ENCODE assay signal across 26 mouse cellular contexts in genomic region chrX:155201799-155202198, GRCm38 (mm10).
"Had no signal": no experiment of that assay in that cellular context is flagged by ENCODE, and none has a peak within 500 bp of the region (broad histone marks: within the 10 kb centered on the region; RNA-seq: fewer than 3 reads in every experiment).

No protein-coding gene starts in this region.

- H3K27ac ChIP-seq: gastrocnemius, adult 2 months; heart, adult 2 months; heart, embryonic 13.5 days; heart, embryonic 15.5 days; hindbrain, embryonic 13.5 days; hindbrain, embryonic 15.5 days; hindbrain, postnatal 0 days; kidney, postnatal 0 days; layer of hippocampus, adult 2 months; left cerebral cortex, adult 2 months; limb, embryonic 10.5 days; limb, embryonic 12.5 days; liver, embryonic 13.5 days; liver, embryonic 15.5 days had no signal

- H3K4me1 ChIP-seq: heart, embryonic 13.5 days; heart, embryonic 15.5 days; hindbrain, embryonic 13.5 days; hindbrain, embryonic 15.5 days; limb, embryonic 10.5 days; limb, embryonic 12.5 days; liver, embryonic 13.5 days; liver, embryonic 15.5 days had no signal

- DNase-seq: gastrocnemius, adult 2 months; gastrocnemius, postnatal 10 days; gastrocnemius, postnatal 36 days; heart, adult 11 months; heart, adult 2 months; heart, postnatal 14 days; heart, postnatal 36 days; kidney, adult 11 months; kidney, adult 8-10 months; kidney, postnatal 14 days; kidney, postnatal 36 days; liver; liver, embryonic 13.5 days had no signal

- H3K4me3 ChIP-seq: gastrocnemius, adult 2 months; heart, adult 2 months; heart, embryonic 13.5 days; heart, embryonic 15.5 days; hindbrain, embryonic 13.5 days; hindbrain, embryonic 15.5 days; layer of hippocampus, adult 2 months; left cerebral cortex, adult 2 months; limb, embryonic 10.5 days; limb, embryonic 12.5 days; liver, embryonic 13.5 days; liver, embryonic 15.5 days had no signal

- H3K36me3 ChIP-seq: heart, embryonic 13.5 days; heart, embryonic 15.5 days; hindbrain, embryonic 13.5 days; hindbrain, embryonic 15.5 days; limb, embryonic 10.5 days; limb, embryonic 12.5 days; liver, embryonic 13.5 days; liver, embryonic 15.5 days had no signal

- H3K9ac ChIP-seq: heart, embryonic 13.5 days; heart, embryonic 15.5 days; hindbrain, embryonic 13.5 days; hindbrain, embryonic 15.5 days; limb, embryonic 12.5 days; liver, embryonic 13.5 days; liver, embryonic 15.5 days had no signal

- H3K4me2 ChIP-seq: heart, embryonic 11.5 days; heart, embryonic 13.5 days; heart, embryonic 15.5 days; hindbrain, embryonic 13.5 days; hindbrain, embryonic 15.5 days; limb, embryonic 12.5 days; liver, embryonic 11.5 days; liver, embryonic 13.5 days; liver, embryonic 15.5 days had no signal

- H3K27me3 ChIP-seq: heart, embryonic 13.5 days; heart, embryonic 15.5 days; hindbrain, embryonic 13.5 days; hindbrain, embryonic 15.5 days; limb, embryonic 12.5 days; liver, embryonic 13.5 days; liver, embryonic 15.5 days had no signal

- H3K9me3 ChIP-seq: heart, embryonic 13.5 days; heart, embryonic 15.5 days; hindbrain, embryonic 13.5 days; hindbrain, embryonic 15.5 days; limb, embryonic 10.5 days; limb, embryonic 12.5 days; liver, embryonic 13.5 days; liver, embryonic 15.5 days had no signal

- ATAC-seq: hindbrain, postnatal 0 days had no signal
